Mouse (Mus musculus): Measurements from ENCODE around the gene Cryge. TPM values are rescaled to one million over a fixed set of nuclear protein-coding genes. Genes with fewer than 3 reads are reported as not detected.
"Not testable (repeated sequence)": the region's sequence is repeated elsewhere in the genome, so short reads cannot be mapped to it uniquely, and the experiment has no call there.

Gene Cryge
- not detected in 2 replicates for polyA plus RNA-seq (2016; fragmentation: Nextera tagmentation; extraction: Ambion mirVana)

DNA sequence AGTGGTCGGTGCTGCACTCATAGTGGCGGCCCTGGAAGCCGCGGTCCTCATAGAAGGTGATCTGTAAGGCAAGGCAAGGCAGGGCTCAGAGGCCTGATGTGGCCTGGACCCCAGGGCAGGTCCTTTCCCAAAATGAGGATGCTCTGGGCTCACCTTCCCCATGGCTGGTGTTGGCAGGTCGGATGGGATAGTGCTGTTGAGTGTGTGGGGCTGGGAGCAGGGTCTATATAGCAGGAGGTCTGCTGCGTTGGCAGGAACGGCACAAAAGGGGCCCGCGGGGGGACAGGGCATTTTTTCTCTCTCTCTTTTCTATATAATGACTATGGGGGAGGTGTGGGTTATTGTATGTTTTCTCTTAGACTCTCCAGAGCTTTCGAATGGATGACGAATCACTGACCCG is at the start of gene Cryge:
Gene Cryge, minus strand, starts transcription at position 198 of the 400 bp plus-strand sequence.
- not testable (repeated sequence) for H3K4me2 ChIP-seq; H3K9ac ChIP-seq (replicated peaks); H3K27ac ChIP-seq; ATAC-seq (ENCODE audit: insufficient number of reproducible peaks, insufficient read depth, low FRiP score, low TSS enrichment, low read depth); H3K4me3 ChIP-seq (replicated peaks); H3K4me1 ChIP-seq (replicated peaks); H3K27me3 ChIP-seq; H3K36me3 ChIP-seq; H3K9me3 ChIP-seq
- WGBS = 81% methylated on average over 12 of the region's 12 CpGs

DNA sequence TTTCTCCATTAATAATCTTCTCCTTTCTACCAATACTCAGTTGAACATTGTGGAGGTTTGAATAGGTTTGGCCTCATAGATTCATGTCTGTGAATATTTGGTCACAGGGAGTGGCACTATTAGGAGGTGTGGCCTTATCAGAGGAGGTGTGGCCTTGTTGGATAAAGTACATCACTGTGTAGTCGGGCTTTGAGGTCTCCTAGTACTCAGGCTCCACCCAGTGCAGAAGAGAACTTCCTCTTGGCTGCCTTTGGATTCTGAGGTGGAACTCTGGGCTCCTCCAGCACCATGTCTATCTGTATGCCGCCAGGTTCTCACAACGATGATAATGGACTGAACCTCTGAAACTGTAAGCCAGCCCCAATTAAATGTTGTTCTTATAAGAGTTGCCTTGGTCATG is 46.0 kb upstream of the Cryge start:
- Histone ChIP-seq H3K4me2 (no peak overlapping the region), H3K9ac (replicated peaks) (no peak overlapping the region), H3K4me1 (replicated peaks) (no peaks in the 10 kb centered on the region), H3K9me3 (no peaks in the 10 kb centered on the region), H3K36me3 (no peaks in the 10 kb centered on the region), H3K27ac (no peak overlapping the region), H3K27me3 (no peaks in the 10 kb centered on the region), H3K4me3 (replicated peaks) (no peak overlapping the region)
- 83% methylated on average over 3 of the region's 3 CpGs for WGBS
- ATAC-seq (ENCODE audit: insufficient number of reproducible peaks, insufficient read depth, low FRiP score, low TSS enrichment, low read depth) = no peak

DNA sequence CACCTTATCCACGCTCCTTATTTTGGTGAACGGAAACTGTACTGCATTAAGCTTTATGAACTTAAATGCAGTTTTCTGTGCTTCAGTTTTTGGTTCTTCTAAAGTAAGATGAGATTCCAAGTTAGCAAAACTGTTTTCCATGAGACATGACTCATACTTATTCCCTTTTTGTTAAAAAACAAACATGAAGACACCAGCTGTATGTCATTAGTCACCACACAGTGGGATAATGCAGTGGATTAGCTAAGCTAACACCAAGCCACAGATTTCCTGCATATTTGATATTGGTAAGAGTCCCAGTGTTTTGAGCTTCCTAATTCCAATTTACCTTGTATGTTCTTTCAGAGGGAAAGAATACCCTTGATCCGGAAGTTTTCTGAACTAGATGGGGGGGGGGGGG is 40.6 kb upstream of the Cryge start:
- H3K4me3 ChIP-seq (replicated peaks) = no peak overlapping the region
- ATAC-seq (ENCODE audit: insufficient number of reproducible peaks, insufficient read depth, low FRiP score, low TSS enrichment, low read depth) = no peak
- no peaks in the 10 kb centered on the region for H3K4me1 ChIP-seq (replicated peaks)
- H3K4me2 ChIP-seq = no peak overlapping the region
- H3K9ac ChIP-seq (replicated peaks) = no peak overlapping the region
- H3K27me3 ChIP-seq = no peaks in the 10 kb centered on the region
- WGBS = 92% methylated on average over 3 of the region's 3 CpGs
- no peak overlapping the region for H3K27ac ChIP-seq
- H3K36me3 ChIP-seq = no peaks in the 10 kb centered on the region
- no peaks in the 10 kb centered on the region for H3K9me3 ChIP-seq

DNA sequence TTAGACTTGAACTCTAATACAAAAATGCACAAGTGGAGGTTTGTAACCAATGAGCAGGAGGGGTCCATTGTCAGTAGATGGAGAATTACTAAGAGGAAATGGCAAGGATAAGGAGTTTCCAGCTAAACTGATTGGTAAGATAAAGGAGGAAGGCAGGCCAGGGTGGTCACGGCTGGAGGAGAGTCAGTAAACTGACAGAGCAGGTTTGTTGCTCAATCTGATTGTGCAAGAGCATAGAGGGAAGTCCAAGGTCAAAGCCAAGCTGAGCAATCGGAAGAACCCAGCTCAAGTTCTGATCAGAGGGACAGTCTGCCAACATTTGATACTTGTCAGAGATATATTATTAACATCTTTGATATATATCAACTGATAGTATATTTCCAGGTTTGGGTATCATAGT is 39.4 kb upstream of the Cryge start:
- Histone ChIP-seq H3K9me3 (no peaks in the 10 kb centered on the region), H3K4me2 (no peak overlapping the region), H3K4me3 (replicated peaks) (no peak overlapping the region), H3K36me3 (no peaks in the 10 kb centered on the region), H3K4me1 (replicated peaks) (no peaks in the 10 kb centered on the region), H3K27ac (no peak overlapping the region), H3K27me3 (no peaks in the 10 kb centered on the region), H3K9ac (replicated peaks) (no peak overlapping the region)
- no peak for ATAC-seq (ENCODE audit: insufficient number of reproducible peaks, insufficient read depth, low FRiP score, low TSS enrichment, low read depth)
- 76% methylated on average over 2 of the region's 2 CpGs for WGBS

DNA sequence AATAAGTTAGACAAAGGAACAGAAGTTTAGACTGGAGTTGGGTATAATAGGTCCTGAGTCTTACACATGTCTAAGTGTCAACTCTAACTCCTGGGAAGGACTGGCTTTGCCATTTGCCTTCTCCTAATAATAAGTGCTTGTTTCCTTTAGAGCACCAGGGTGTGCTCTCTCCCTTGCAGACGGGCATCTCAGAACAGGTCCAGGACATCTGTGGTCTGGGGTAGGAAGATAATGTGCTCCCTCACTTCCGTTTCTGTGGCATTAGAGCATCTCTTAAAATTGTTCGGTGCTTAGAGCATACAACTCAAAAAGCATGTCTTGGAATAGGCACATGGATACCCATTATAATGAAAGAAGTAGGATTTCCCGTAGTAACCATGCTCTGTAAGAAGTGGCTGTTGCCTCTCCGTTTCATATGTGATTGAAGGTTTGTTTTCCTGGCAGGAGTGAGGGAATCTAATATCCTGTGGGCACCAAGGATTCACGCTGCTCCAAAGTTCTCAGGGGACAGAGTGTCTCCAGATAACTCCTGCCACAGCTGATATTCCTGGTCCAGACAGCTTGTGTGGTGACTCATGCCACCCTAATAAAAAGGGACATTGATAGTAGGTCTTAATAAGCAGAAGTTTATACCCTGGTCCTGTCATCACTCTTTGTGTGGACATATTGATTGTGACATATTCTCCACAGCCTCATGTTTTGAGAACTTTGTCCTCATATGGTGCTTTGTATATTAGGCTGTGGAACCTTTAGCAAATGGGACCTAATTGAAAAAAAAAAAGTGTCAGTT is 37.8 kb upstream of the Cryge start:
- H3K9me3 ChIP-seq = no peaks in the 10 kb centered on the region
- H3K27me3 ChIP-seq = no peaks in the 10 kb centered on the region
- ATAC-seq (ENCODE audit: insufficient number of reproducible peaks, insufficient read depth, low FRiP score, low TSS enrichment, low read depth) = no peak
- H3K9ac ChIP-seq (replicated peaks) = no peak overlapping the region
- WGBS = 79% methylated on average over 6 of the region's 6 CpGs
- H3K4me3 ChIP-seq (replicated peaks) = no peak overlapping the region
- no peaks in the 10 kb centered on the region for H3K36me3 ChIP-seq
- H3K4me2 ChIP-seq = no peak overlapping the region
- no peak overlapping the region for H3K27ac ChIP-seq
- no peaks in the 10 kb centered on the region for H3K4me1 ChIP-seq (replicated peaks)

DNA sequence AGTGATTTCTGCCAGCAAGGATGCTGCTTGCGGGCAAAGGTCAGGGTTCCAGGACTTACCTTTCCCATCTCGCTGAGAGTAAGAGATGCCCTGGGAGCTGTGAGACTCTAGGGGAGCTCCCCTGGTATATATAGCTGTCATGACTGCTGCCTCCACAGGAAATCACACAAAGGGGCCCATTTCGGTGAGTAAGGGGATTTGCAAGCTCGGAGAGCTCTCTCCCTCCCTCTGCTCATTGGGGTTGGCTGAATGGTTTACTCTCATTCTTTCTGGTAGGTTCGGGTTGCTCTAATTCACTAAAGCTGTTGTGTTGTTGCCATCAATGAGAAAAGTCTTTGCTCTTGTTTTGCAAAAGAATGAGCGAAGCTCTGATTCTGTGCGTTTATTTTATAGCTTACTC is 31.2 kb upstream of the Cryge start, which contains the start of gene Crygb:
Gene Crygb, minus strand, starts transcription at position 101 of the 400 bp plus-strand sequence.
- ATAC-seq (ENCODE audit: insufficient number of reproducible peaks, insufficient read depth, low FRiP score, low TSS enrichment, low read depth) = no peak
- 0 out of 2 replicates have a peak within 1 kb of the TSS, but pooled peaks have one; percentile 31 for H3K9ac ChIP-seq (replicated peaks)
- H3K9me3 ChIP-seq = no peaks in the 10 kb centered on the region
- H3K27ac ChIP-seq = no peak within 1 kb of the TSS
- no peak within 1 kb of the TSS for H3K4me3 ChIP-seq (replicated peaks)
- H3K4me2 ChIP-seq = peak within 1 kb of the TSS; percentile 28
- peaks cover 5% of the 10 kb centered on the region; the same call in 1 of the 2 replicates for H3K4me1 ChIP-seq (replicated peaks)
- WGBS = 31% methylated on average over 7 of the region's 7 CpGs
- H3K36me3 ChIP-seq = no peaks in the 10 kb centered on the region
- 0 out of 2 replicates have a peak, but pooled peaks cover 3% of the 10 kb centered on the region for H3K27me3 ChIP-seq

DNA sequence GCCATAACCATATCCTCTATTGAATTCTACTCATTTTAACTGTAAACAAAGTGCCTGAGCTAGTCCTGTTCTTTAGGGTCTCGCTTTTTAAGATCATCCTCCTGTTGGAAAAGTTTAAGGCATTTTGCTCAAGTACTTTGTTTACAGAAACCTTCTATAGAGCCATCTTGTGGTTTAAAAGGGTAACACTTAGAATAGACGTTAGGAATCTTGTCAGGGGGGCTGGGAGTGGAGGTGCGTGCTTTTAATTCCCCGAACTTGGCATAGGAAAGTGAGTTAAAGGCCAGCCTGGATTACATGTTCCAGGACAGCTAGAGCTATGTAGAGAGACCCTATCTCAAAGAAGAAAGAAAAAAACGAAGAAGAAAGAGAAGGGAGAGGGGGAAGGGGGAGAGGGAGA is 24.7 kb upstream of the Cryge start:
- Histone ChIP-seq H3K4me1 (replicated peaks) (no peaks in the 10 kb centered on the region), H3K36me3 (no peaks in the 10 kb centered on the region), H3K9me3 (no peaks in the 10 kb centered on the region), H3K9ac (replicated peaks) (no peak overlapping the region), H3K27me3 (no peaks in the 10 kb centered on the region), H3K4me2 (no peak overlapping the region), H3K27ac (no peak overlapping the region), H3K4me3 (replicated peaks) (no peak overlapping the region)
- WGBS = 23% methylated on average over 5 of the region's 5 CpGs
- no peak for ATAC-seq (ENCODE audit: insufficient number of reproducible peaks, insufficient read depth, low FRiP score, low TSS enrichment, low read depth)

DNA sequence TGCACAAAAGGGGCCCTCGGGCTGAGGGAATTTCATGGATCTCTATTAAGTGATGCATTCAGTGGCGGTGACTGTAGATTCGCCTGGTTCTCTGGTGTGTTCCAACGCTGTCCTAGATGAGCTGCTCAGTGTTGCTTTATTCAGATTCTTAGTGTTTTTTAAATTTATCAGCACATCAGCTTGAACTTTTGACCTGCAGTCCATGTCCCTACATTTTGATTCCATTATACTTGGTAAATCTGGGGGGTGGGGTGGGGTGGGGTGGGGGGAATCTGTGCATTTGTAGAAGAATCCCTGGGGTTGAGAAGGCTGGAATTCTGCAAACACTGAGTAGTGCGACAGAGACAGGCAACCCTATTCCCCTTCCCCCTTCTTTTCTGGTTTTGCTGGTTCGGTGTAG is 22.6 kb upstream of the Cryge start, which contains the start of gene Crygc:
Gene Crygc, minus strand, starts transcription at position 101 of the 400 bp plus-strand sequence.
- H3K4me3 ChIP-seq (replicated peaks) = no peak within 1 kb of the TSS
- 73% methylated on average over 6 of the region's 6 CpGs for WGBS
- no peak within 1 kb of the TSS for H3K4me2 ChIP-seq
- no peaks in the 10 kb centered on the region for H3K36me3 ChIP-seq
- H3K4me1 ChIP-seq (replicated peaks) = no peaks in the 10 kb centered on the region
- no peaks in the 10 kb centered on the region for H3K9me3 ChIP-seq
- no peak within 1 kb of the TSS for H3K9ac ChIP-seq (replicated peaks)
- no peak for ATAC-seq (ENCODE audit: insufficient number of reproducible peaks, insufficient read depth, low FRiP score, low TSS enrichment, low read depth)
- H3K27ac ChIP-seq = no peak within 1 kb of the TSS
- H3K27me3 ChIP-seq = no peaks in the 10 kb centered on the region

DNA sequence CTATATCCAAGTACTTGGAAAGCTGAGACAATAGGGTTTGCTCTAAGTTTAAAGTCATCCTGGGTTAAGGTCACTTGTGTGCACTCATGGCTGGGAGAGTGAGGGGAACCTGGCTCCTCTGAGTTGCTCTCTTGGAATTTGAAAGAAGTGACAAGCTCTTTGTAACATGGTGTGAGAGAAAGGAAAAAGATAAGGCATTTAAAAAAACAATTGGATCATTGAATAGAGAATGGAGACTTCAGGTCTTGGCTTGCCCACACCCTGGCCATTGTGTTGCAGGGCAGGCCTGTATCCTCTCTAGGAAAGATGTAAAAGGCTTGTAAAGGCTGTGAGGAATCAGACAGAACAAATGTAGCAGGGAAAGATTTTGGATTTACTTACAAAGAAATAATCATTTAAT is 16.9 kb upstream of the Cryge start:
- no peaks in the 10 kb centered on the region for H3K36me3 ChIP-seq
- no peaks in the 10 kb centered on the region for H3K27me3 ChIP-seq
- no peak overlapping the region for H3K4me2 ChIP-seq
- H3K4me3 ChIP-seq (replicated peaks) = no peak overlapping the region
- ATAC-seq (ENCODE audit: insufficient number of reproducible peaks, insufficient read depth, low FRiP score, low TSS enrichment, low read depth) = no peak
- H3K9me3 ChIP-seq = no peaks in the 10 kb centered on the region
- no peaks in the 10 kb centered on the region for H3K4me1 ChIP-seq (replicated peaks)
- no peak overlapping the region for H3K9ac ChIP-seq (replicated peaks)
- no peak overlapping the region for H3K27ac ChIP-seq

DNA sequence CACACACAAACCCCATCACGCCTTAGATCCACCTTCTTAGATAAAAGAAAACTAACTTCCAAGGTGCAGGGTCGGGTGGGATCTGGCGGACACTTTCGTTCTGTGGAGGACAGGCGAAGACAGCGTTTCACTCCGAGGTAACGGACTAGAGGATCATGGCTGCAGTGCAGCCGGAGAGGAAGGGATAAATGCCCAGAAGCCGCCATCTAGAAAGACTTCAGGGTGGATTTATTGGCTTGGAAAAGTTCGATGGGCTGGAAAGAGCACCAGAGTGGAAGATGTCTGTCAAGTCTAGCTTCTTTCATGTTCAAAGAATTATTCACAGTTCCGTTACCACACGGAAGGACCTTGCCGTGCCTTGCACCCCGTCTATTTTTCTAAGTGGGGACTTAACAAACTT is 13.3 kb upstream of the Cryge start:
- Histone ChIP-seq H3K4me2 (no peak overlapping the region), H3K4me1 (replicated peaks) (0 out of 2 replicates have a peak, but pooled peaks cover 3% of the 10 kb centered on the region), H3K4me3 (replicated peaks) (no peak overlapping the region), H3K9ac (replicated peaks) (no peak overlapping the region), H3K27ac (no peak overlapping the region), H3K9me3 (no peaks in the 10 kb centered on the region), H3K27me3 (no peaks in the 10 kb centered on the region), H3K36me3 (no peaks in the 10 kb centered on the region)
- WGBS = 90% methylated on average over 15 of the region's 15 CpGs
- ATAC-seq (ENCODE audit: insufficient number of reproducible peaks, insufficient read depth, low FRiP score, low TSS enrichment, low read depth) = no peak

DNA sequence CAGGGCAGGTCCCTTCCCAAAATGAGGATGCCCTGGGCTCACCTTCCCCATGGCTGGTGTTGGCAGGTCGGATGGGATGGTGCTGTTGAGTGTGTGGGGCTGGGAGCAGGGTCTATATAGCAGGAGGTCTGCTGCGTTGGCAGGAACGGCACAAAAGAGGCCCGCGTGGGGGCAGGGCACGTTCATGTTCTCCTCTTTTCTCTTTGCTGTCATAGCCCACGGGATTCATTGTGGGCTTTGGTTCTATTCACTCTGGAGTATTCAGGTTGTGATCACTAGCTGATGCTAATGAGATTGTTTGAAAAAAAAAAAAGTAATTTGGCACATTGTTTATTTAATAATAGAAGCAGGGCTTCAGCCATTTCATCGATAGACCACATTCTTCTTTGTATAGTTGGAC is 12.4 kb upstream of the Cryge start, which contains the start of gene Crygd:
Gene Crygd, minus strand, starts transcription at position 101 of the 400 bp plus-strand sequence.
- Histone ChIP-seq H3K9me3 (no peaks in the 10 kb centered on the region), H3K4me2 (no peak within 1 kb of the TSS), H3K4me3 (replicated peaks) (no peak within 1 kb of the TSS), H3K36me3 (no peaks in the 10 kb centered on the region), H3K4me1 (replicated peaks) (0 out of 2 replicates have a peak, but pooled peaks cover 3% of the 10 kb centered on the region), H3K27ac (no peak within 1 kb of the TSS), H3K9ac (replicated peaks) (no peak within 1 kb of the TSS), H3K27me3 (no peaks in the 10 kb centered on the region)
- ATAC-seq (ENCODE audit: insufficient number of reproducible peaks, insufficient read depth, low FRiP score, low TSS enrichment, low read depth) = no peak
- 88% methylated on average over 8 of the region's 8 CpGs for WGBS

DNA sequence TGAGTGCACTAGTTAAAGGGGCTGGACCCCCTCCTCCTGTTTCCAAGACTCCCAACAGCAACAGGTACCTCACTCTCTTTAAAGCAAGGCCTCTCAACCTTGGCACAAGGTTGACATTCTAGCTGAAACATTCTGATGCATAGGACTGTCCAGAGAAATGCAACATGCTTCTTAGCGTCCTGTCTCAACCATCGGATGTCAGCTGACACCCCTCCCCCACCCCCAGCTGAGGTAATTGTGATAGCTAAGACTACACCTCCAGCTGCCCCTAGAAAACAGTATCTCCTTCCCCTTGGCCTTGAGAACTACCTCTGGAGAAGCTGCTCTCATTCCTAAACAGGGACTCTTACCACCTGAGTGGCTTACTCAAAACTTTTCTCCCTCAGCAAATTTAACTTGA is 1.2 kb upstream of the Cryge start:
- Histone ChIP-seq H3K27me3 (no peaks in the 10 kb centered on the region), H3K9me3 (no peaks in the 10 kb centered on the region), H3K4me3 (replicated peaks) (no peak overlapping the region), H3K4me1 (replicated peaks) (no peaks in the 10 kb centered on the region), H3K9ac (replicated peaks) (no peak overlapping the region), H3K27ac (no peak overlapping the region), H3K4me2 (no peak overlapping the region), H3K36me3 (no peaks in the 10 kb centered on the region)
- no peak for ATAC-seq (ENCODE audit: insufficient number of reproducible peaks, insufficient read depth, low FRiP score, low TSS enrichment, low read depth)
- 19% methylated on average over 2 of the region's 2 CpGs for WGBS

All from limb, embryonic 12.5 days (tissue).